Mouse (Mus musculus) 3134 (cell line): ENCODE results near the gene Znrf4.

Experiments used
- DNase-seq: peaks from one replicate; pipeline ENCODE4 v3.0.0-alpha.2; 2011; ENCODE audit warnings: low spot score; ENCODE audit not compliant: insufficient read length; ENCODE audit errors: extremely low read depth

Gene Znrf4

GRCm38 (mm10) chr17:56469275-56469674 lies 43.0 kb downstream of the Znrf4 start:
- DNase-seq, result no peak

GRCm38 (mm10) chr17:56468870-56469269 lies 43.4 kb downstream of the Znrf4 start:
- no peak for DNase-seq

- DNase-seq, result no peak
These were observed 43.9 kb downstream of the Znrf4 start for GRCm38 (mm10) chr17:56468380-56468779.

- DNase-seq, result no peak
These were observed 44.8 kb downstream of the Znrf4 start for GRCm38 (mm10) chr17:56467456-56467884.

- no peak for DNase-seq
These were observed 45.5 kb downstream of the Znrf4 start for GRCm38 (mm10) chr17:56466747-56467146.

GRCm38 (mm10) chr17:56464817-56465216 lies 47.4 kb downstream of the Znrf4 start:
- DNase-seq, result no peak

- DNase-seq, result no peak
These were observed 47.9 kb downstream of the Znrf4 start for GRCm38 (mm10) chr17:56464345-56464744.

- no peak for DNase-seq
These were observed 48.7 kb downstream of the Znrf4 start for GRCm38 (mm10) chr17:56463500-56463899.

- DNase-seq, result no peak
These were observed 49.3 kb downstream of the Znrf4 start for GRCm38 (mm10) chr17:56462835-56463455.

GRCm38 (mm10) chr17:56461771-56462743 lies 50.2 kb downstream of the Znrf4 start:
- peak; percentile 100 for DNase-seq
